Mouse (Mus musculus): ENCODE measurements at regions not wholly inside any gene's neighbourhood (a gene's known extent, or its start where the extent isn't known, plus 50 kb on each side); places are given as distances from the start of the nearest gene placed in this dataset.

- ATAC-seq, result no peak
- H3K4me2 ChIP-seq (ENCODE audit: low read depth), result no peak overlapping the region
- no peaks in the 10 kb centered on the region for H3K36me3 ChIP-seq (ENCODE audit: insufficient read depth)
- WGBS, result 79% methylated on average over 5 of the region's 5 CpGs
- no peak for TF ChIP-seq CTCF (IDR thresholded peaks at IDR 0.05; ENCODE audit: low read depth)
- H3K27ac ChIP-seq (ENCODE audit: low read depth, low read length), result no peak overlapping the region
- no peak for DNase-seq
- H3K9ac ChIP-seq, result no peak overlapping the region
- H3K27me3 ChIP-seq (ENCODE audit: insufficient read depth, low read length), result no peaks in the 10 kb centered on the region
- H3K4me3 ChIP-seq (ENCODE audit: low read depth, low read length), result no peak overlapping the region
- no peaks in the 10 kb centered on the region for H3K4me1 ChIP-seq (ENCODE audit: insufficient read depth)
- no peaks in the 10 kb centered on the region for H3K9me3 ChIP-seq (ENCODE audit: low read length)
Observed at GRCm38 (mm10) chr9:48089661-48090060, 72.2 kb upstream of the Nxpe4 start.

GRCm38 (mm10) chr9:48094756-48095155 lies 67.1 kb upstream of the Nxpe4 start:
- Histone ChIP-seq H3K4me2 (ENCODE audit: low read depth) (no peak overlapping the region), H3K36me3 (ENCODE audit: insufficient read depth) (no peaks in the 10 kb centered on the region), H3K27me3 (ENCODE audit: insufficient read depth, low read length) (no peaks in the 10 kb centered on the region), H3K4me1 (ENCODE audit: insufficient read depth) (no peaks in the 10 kb centered on the region), H3K27ac (ENCODE audit: low read depth, low read length) (no peak overlapping the region), H3K9ac (no peak overlapping the region), H3K4me3 (ENCODE audit: low read depth, low read length) (no peak overlapping the region), H3K9me3 (ENCODE audit: low read length) (no peaks in the 10 kb centered on the region)
- TF ChIP-seq CTCF (IDR thresholded peaks at IDR 0.05; ENCODE audit: low read depth), result no peak
- 38% methylated on average over 2 of the region's 2 CpGs for WGBS
- DNase-seq (no peak), ATAC-seq (0 out of 2 replicates have a peak, but pooled peaks have one; percentile 5)

- Histone ChIP-seq H3K9ac (no peak overlapping the region), H3K9me3 (ENCODE audit: low read length) (no peaks in the 10 kb centered on the region), H3K4me2 (ENCODE audit: low read depth) (no peak overlapping the region), H3K4me1 (ENCODE audit: insufficient read depth) (no peaks in the 10 kb centered on the region), H3K4me3 (ENCODE audit: low read depth, low read length) (no peak overlapping the region), H3K27ac (ENCODE audit: low read depth, low read length) (no peak overlapping the region), H3K27me3 (ENCODE audit: insufficient read depth, low read length) (no peaks in the 10 kb centered on the region), H3K36me3 (ENCODE audit: insufficient read depth) (no peaks in the 10 kb centered on the region)
- DNase-seq (no peak), ATAC-seq (no peak)
- no peak for TF ChIP-seq CTCF (IDR thresholded peaks at IDR 0.05; ENCODE audit: low read depth)
- WGBS, result 86% methylated on average over 4 of the region's 4 CpGs
Observed at GRCm38 (mm10) chr9:48099846-48100245, 62.0 kb upstream of the Nxpe4 start.

GRCm38 (mm10) chr9:48106441-48107167 lies 55.2 kb upstream of the Nxpe4 start:
- no peak for DNase-seq
- Histone ChIP-seq H3K4me2 (ENCODE audit: low read depth) (no peak overlapping the region), H3K9me3 (ENCODE audit: low read length) (no peaks in the 10 kb centered on the region), H3K9ac (no peak overlapping the region), H3K27ac (ENCODE audit: low read depth, low read length) (no peak overlapping the region), H3K27me3 (ENCODE audit: insufficient read depth, low read length) (no peaks in the 10 kb centered on the region), H3K4me3 (ENCODE audit: low read depth, low read length) (no peak overlapping the region), H3K4me1 (ENCODE audit: insufficient read depth) (no peaks in the 10 kb centered on the region), H3K36me3 (ENCODE audit: insufficient read depth) (no peaks in the 10 kb centered on the region)
- no peak for TF ChIP-seq CTCF (IDR thresholded peaks at IDR 0.05; ENCODE audit: low read depth)
- WGBS, result 47% methylated on average over 2 of the region's 2 CpGs
- no peak for ATAC-seq

- Histone ChIP-seq H3K9me3 (ENCODE audit: low read length) (no peaks in the 10 kb centered on the region), H3K9ac (no peak overlapping the region), H3K4me3 (ENCODE audit: low read depth, low read length) (no peak overlapping the region), H3K27ac (ENCODE audit: low read depth, low read length) (no peak overlapping the region), H3K27me3 (ENCODE audit: insufficient read depth, low read length) (no peaks in the 10 kb centered on the region), H3K36me3 (ENCODE audit: insufficient read depth) (no peaks in the 10 kb centered on the region), H3K4me2 (ENCODE audit: low read depth) (no peak overlapping the region), H3K4me1 (ENCODE audit: insufficient read depth) (no peaks in the 10 kb centered on the region)
- no peak for DNase-seq
- no peak for TF ChIP-seq CTCF (IDR thresholded peaks at IDR 0.05; ENCODE audit: low read depth)
- 46% methylated on average over 7 of the region's 7 CpGs for WGBS
- no peak for ATAC-seq
Observed at GRCm38 (mm10) chr9:48108994-48109619, 52.7 kb upstream of the Nxpe4 start.

- TF ChIP-seq CTCF (IDR thresholded peaks at IDR 0.05; ENCODE audit: low read depth), result no peak
- Histone ChIP-seq H3K4me1 (ENCODE audit: insufficient read depth) (no peaks in the 10 kb centered on the region), H3K4me3 (ENCODE audit: low read depth, low read length) (no peak overlapping the region), H3K27ac (ENCODE audit: low read depth, low read length) (no peak overlapping the region), H3K4me2 (ENCODE audit: low read depth) (no peak overlapping the region), H3K27me3 (ENCODE audit: insufficient read depth, low read length) (no peaks in the 10 kb centered on the region), H3K36me3 (ENCODE audit: insufficient read depth) (no peaks in the 10 kb centered on the region), H3K9ac (no peak overlapping the region), H3K9me3 (ENCODE audit: low read length) (no peaks in the 10 kb centered on the region)
- WGBS, result 53% methylated on average over 8 of the region's 8 CpGs
- no peak for ATAC-seq
- no peak for DNase-seq
Observed at GRCm38 (mm10) chr9:48111316-48111890, 50.4 kb upstream of the Nxpe4 start.

Data from forebrain, postnatal 0 days (tissue).